Mouse (Mus musculus) ES-CJ7 (cell line): ENCODE measurements around the gene Safb.
"Not testable (repeated sequence)": the region's sequence is repeated elsewhere in the genome, so short reads cannot be mapped to it uniquely, and the experiment has no call there.

ENCODE experiments used
- DNase-seq: peaks from one replicate; pipeline ENCODE4 v3.0.0; 2011; ENCODE audit warnings: low read depth, low spot score

Safb gene

DNA sequence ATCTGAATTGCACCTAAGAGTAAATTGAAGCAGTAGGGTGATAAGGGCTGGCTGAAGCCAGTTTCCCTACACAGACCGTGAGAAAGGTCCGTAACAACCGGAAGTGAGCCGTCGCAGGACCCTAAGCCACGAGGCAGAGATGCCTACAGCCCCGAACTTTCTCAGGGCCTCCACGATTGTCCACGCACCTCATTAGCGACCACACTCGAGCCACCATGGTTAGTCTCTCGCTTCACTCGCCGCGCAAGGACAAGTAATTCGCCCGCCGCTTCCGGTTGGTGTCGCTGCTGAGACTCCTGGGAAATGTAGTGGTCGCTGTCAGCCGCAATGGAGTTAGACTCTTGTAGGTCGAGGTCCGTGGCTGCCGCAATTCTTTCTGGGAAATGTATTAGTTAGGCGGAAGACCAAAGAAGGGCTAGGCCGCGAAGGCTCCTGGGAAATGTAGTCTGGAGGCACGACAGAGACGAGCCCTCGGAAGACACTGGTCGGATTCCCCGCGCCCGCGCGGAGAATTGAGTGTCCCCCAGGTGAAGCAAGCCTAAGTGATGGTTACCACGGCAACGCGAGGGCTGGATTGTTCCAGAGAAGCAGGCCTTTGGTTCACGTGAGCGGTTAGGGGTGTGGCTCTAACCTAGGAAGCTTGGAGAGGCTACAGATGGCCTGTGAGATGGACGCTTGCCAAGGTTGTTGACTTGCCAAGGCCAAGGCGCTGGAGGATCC lies 25.0 kb downstream of the Safb start, which contains the start of gene 2410015M20Rik:
TSS of gene 2410015M20Rik (minus strand) at position 320 of the 720 bp plus-strand sequence.
- DNase-seq = peak; percentile 98

DNA sequence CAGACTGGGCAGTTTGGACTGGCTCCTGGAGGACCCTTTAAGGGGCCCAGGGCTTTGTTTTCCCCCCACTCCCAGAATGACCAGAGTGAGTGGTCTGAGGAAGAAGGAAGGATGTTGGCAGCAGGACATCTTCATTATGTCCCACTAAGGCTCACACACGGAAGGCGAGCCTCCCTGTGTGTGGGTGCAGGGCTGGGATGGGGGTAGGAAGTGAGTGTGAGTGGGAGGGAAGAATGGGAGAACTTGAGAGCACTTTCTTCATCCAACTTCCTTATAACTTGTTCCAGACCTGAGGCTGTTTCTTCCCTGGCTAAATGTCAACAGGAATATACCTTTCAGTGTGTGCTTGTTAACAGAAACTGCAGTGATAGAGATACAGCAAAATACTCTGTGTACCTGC lies 26.7 kb downstream of the Safb start:
- DNase-seq = no peak

DNA sequence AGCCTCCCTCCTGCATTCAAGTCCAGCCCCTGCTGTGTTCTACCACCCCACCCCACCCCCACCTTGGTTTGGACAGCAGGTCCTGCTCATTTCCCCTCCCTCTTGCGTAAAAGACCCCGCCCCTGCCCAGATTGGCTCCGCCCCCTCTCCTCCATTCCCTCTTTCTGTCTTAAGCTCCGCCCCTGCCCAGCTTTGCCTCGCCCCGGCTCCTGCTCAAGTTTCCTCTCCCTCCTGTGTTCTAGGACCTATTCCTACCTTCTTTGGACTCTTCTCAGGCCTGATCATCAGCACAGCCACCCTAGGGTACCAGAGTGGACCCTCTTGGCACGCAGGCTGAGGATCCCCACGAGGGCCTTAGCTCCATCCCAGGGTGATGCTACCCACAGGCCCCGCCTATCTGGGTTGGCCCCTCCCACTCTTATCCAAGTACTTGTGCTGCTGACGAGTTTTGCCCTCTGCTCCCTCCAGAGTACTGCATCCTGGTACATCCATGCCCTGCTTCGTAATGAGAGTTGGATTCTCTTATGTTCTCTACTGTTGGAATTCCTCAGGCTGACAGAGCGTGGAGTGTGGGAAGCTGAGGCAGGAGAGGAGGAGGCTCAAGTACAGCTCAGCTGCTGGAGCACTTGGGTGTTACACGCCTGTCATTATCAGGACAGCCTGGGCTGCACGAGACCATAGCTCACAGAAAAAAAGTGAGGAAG lies 27.4 kb downstream of the Safb start:
- peak; percentile 97 for DNase-seq

DNA sequence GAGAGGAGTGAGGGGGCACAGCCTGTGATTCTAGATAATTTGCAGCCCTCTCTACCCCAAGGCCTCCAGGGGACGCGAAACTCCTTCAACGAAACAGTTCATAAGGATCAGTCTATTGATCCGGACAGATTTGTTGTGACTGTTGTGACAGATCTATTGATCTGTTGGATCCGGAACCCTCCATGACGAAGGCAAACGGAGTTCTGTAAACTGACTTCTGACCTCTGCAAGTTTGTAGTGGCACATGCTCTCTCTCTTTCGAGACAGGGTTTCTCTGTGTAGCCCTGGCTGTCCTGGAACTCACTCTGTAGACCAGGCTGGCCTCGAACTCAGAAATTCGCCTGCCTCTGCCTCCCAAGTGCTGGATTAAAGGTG lies 27.9 kb downstream of the Safb start:
- DNase-seq = not testable (repeated sequence)

DNA sequence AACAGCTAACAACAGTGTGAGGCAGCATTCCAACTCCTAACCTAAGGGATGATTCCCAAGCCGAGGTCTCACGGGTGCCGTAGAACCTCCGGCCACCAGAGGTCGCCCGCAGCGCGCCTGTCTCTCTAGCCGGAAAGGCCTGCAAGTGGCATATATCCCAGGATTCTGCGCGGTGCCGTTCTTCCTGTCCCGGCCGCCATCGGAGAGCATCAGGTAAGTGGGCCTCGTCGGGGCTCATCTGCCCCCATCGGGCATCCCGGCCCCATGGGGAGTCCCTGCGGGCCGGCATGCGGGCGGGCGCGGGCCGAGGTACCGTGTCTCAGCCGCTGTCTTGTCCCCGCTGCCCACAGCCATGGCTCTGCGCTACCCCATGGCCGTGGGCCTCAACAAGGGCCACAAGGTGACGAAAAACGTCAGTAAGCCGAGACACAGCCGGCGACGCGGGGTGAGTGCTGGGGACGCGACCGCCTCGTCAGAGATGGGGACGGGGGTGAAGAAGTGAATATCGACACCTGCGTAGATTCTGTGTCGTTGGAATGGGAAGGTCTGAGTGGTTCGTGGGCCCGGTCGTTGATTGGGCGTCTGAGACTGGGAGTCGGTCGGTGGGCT lies 28.7 kb downstream of the Safb start, which contains the start of gene Rpl36:
TSS of gene Rpl36 (plus strand) at position 181 of the 609 bp plus-strand sequence.
- DNase-seq = peak; percentile 95

DNA sequence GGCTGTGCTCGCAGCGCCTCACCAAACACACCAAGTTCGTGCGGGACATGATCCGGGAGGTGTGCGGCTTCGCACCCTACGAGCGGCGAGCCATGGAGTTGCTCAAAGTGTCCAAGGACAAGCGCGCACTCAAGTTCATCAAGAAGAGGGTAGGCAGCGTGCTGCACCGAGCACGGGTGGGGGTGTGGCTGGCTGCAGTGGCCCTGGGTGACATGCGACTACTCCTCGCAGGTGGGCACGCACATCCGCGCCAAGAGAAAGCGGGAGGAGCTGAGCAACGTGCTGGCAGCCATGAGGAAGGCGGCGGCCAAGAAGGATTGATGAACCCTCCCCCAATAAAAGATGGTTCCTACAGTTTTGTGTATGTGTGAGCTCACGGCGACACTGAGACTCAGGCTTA lies 29.3 kb downstream of the Safb start:
- DNase-seq = peak; percentile 63

DNA sequence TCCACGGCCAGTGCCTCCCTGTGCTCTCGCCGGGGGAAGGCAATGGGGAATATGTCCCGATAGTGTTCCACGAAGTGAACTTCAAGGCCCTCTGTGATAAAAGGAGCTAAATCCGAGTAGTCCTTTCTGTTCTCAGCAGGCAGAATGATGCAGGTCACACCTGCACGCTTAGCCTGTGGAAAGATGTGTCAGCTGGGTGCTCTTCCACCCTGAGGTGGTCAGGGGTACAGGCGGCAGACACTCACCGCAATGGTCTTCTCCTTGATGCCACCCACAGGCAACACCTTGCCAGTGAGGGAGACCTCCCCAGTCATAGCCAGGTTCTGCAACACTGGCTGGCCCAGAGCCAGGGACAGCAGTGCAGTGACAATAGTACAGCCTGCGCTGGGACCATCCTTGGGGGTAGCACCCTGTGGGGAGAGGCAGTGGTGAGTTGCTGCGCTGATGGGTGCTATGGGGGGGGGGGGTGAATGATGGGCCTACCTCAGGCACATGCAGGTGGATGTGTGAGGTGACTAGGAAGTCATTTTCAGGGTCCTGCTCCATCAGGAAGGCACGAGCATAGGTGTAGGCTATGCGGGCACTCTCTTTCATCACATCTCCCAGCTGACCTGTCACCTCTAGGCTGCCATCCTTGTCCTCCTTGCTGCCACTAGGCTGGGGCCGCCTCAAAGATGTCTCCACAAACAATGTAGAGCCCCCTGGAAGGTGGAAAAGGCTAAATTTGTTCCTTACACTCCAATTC lies 29.9 kb downstream of the Safb start:
- peak; percentile 32 for DNase-seq

DNA sequence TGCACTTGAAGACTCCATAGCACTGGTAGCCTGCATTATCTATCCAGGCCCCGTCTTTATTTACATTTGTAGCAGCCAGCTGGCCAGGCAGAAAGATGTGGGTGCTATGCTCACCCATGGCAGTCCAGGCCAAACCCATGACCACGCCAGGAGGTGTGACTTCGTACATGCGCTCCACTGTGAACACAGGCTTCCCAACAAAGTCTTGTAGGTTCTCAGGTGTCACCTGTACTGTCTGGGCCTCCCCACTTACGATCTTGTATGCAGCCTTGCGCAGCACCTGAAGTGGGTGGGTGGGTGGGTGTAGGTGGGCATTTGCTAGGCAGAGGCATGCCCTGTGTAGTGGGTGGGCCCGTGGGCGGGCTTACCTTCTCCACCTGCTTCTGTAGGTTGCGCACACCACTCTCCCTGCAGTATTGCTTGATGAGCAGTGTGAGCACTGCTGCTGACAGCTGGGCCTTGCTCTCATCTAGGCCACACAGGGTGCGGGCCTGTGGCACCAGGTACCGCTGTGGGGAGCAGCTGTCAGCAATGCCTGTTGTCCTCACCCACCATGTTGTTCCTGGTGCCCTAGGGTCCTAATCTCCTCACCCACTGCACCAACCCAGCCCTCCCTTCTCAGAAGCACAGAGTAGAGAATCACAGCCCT lies 30.6 kb downstream of the Safb start:
- DNase-seq = peak; percentile 45

DNA sequence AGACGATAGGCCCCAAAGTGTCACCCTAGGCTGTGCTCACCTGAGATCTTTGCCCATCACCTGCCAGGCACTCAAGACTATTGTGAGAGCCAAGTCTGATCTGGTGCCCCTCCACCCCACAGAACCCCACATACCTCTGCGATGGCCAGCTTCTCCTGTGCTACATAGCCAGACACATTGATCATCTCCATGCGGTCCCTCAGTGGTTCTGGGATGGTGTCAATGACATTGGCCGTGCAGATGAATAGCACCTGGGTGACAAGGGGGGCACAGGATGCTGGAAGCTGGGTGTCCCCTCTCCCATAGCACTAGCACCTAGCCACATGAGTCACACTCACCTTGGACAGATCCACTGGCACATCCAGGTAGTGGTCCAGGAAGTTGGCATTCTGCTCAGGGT lies 31.2 kb downstream of the Safb start:
- peak; percentile 14 for DNase-seq

DNA sequence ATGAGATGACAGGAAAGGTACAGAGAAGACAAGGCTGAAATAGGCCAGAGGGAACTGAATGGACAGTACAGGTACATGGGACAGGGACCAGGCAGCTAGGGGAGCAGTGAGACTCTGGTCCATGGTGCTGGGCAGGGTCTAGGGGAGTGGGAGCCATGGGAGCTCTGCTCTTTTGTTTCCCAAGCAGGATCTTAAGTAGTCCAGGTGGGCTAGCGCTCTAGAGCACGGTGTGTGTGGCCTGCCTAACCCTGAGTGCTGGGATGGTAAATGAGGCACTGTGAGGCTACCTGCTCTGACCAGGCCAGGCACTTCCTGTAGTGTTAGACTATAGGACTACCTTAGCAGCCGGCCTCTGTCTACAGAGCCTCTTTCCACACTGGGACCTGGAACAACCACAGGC lies 32.1 kb downstream of the Safb start:
- DNase-seq = no peak

DNA sequence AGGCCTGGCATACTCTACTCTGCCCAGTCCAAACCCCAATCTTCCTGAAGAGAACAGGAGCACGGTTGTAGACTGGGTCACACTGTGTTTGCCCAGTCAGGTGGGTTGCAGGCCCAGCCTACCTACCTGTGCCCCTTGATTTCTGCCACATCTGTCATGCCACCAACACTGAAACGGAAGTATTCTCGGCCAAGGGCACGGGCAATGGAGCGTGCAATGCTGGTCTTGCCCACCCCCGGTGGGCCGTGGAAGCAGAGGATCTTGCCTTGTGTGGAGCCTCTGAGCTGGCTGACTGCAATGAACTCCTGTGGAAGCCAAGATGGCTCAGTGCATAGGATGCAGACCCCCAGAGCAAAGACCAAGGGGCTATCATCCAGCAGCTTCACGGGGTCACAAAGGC lies 33.0 kb downstream of the Safb start:
- no peak for DNase-seq

DNA sequence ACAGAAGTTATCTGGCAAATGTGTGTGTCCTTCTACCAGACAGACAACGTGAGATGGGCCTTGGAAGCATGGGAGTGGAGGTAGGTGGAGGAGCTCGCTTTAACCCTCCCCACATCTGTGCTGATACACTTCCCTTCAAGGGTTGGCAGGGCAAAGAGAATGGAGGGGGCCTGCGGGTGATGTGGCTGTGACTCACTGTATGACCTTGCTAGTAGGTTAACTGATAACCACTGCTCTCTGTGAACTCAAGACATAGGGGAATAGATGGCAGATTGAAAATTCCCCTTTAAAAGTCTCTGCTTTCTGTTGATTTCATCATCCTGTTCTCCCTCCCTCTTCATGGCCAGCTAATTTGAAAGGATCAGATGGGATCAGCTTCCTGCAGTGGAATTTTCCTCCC lies 40.9 kb downstream of the Safb start:
- DNase-seq = no peak

DNA sequence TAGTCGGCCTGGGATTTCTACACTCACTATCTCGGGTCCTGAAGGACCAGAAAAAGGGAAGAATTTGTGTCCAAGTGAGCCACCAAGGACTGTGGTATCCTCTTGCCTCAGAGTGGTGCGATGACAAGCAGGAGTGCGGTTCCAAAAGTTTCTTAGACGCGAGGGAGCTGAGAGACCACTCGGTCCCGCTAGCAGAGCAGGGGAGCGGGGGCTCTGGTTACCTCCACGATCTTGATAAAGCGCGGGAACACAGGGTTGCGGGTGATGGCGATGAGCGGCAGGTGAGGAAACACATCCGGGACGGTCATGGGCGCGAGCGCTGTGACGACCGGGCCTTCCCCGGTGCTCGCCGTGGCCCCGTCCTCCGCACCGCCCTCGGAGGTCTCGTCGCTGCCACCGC lies 41.6 kb downstream of the Safb start:
- DNase-seq = no peak

DNA sequence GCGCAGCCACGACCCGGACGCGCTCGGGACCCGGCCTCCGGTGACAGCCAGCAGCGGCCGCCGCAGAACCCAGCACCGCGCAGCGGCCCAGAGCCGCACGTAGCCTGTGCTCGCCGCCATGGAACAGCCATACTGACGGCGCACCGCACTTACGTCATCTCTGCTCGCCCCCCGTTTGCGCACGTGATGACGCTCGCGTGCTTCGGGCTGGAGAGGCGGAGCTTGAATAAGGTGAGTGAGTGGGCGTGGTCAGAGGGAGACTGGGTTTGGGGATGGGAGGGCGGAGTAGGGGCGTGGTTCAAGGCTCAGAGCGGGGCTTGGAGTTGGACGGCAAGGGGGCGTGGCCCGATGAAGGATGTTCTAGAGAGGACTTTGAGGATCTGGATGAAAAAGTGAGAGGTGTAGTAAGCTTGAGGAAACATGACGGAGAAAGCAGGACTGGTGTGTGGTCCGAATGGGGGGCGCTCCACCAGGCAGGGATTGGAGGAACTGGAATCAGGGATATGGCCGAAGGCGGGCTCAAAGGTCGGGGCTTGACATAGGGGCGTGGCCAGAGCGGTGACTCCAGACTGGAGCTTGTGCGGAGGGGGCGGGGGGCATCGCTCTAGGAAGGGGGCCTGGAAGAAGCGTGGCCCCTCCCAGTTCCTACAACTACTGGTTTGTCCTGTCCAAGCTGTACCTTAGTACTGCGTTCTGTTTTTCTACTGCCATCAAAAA lies 42.3 kb downstream of the Safb start, which contains the start of gene Lonp1:
TSS of gene Lonp1 (minus strand) at position 134 of the 717 bp plus-strand sequence.
- peak; percentile 98 for DNase-seq

DNA sequence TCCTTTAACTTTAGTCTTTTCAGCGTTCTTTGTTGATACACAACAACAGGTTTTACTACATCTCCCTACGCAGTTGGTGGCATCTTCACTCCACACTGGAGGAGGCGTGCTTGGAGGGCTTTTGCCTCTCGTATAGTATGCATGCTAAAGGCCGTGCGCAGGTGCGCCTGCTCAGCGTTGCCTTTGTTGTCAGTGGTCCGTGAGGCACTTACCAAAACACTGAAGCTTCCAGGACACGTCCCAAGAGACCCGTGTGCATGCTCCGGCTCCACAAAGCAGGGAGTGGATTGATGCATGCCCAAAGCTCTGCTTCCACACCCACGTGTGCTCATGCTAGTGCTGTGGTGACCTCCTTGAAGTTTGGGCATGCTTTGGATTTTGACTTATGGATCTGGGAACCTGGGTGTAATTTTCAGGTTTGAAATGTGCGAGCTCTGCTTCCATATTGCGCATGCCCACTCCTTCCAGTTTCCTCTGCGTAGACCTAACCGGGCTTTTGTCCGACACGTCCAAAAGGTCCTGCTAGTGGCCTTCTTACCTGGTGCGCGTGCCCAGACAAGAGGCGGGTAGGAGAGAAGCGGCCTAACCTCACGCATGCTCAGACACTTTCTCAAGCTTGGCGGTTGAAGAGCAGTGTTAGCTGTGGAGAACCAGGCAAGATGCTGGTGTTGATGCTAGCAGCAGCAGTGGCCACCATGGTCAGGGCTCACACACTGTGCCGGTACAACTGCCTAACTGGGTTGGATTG lies 43.1 kb downstream of the Safb start, which contains the start of gene Catsperd:
TSS of gene Catsperd (plus strand) at position 614 of the 748 bp plus-strand sequence.
- DNase-seq = peak; percentile 66

DNA sequence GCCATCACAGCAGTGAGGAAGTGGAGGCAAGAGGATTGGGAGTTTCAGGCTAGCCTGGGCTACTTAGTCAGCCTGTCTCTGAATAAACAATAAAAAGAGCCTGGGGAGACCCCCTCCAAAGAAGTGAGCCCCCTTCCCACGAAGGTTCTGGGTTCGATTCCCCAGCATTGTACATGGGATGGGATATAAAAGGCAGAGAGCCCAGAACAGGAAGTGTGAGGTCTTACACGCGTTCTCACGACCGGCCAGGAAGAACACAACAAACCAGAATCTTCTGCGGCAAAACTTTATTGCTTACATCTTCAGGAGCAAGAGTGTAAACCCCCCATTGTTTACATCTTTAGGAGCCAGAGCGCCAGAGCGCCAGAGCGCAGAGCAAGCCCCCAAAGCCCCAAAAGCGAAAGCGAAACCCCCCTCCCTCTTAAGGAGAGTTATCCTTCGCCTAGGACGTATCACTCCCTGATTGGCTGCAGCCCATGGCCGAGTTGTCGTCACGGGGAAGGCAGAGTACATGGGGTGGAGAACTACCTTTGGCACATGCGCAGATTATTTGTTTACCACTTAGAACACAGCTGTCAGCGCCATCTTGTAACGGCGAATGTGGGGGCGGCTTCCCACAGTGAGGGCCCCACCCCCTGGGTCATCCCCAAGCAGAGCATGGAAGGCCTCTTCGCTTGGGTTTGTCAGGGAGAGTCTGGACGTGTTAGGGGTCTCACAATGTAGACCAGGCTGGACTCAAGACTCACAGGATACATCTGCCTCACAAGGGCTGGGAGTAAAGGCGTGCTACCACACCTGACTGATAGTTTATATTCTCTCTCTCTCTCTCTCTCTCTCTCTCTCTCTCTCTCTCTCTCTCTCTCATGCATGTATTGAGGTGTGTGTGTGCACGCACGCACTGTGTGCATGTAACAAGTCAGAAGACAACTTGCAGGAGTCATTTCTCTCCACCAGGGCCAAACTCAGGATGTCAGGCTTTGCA lies 45.5 kb downstream of the Safb start:
- not testable (repeated sequence) for DNase-seq

DNA sequence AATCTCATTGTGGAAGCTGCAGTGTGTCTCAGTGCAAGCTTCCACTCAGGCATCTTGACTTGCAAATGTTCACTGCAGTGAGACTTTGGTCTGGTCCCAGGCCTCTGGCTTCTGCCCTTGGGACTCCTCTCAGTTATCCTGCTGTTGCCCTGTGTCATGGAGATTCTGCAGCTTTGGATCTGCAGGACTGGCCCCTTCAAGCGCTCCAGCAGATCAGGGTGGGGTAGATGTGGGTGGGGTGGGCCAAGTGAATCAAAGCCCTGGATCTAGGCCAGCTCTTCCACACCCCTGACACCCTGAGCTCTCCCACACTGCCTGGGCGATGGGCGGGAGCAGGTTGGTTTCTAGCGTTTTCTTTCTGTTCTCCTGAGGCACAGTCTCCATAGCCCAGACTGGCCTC lies 47.2 kb downstream of the Safb start:
- peak; percentile 95 for DNase-seq

DNA sequence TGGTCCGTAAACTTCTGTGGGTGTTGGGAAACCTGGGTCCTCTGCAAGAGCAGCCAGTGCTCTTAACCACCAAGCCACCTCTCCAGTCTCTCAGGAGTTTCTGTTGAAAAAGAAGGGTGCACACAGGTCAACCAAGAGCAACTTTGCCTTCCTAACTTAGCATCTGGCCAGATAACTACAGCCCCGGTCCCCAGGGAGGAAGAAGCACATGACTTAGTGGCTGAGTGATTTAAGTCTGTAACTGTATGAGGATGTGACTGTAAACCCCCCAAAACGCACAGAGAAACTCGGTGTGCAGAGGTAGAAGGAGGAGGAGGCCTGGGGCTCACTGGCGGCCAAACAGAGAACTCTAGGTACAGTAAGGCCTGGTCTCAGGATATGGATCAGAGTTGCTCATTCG lies 49.4 kb downstream of the Safb start:
- no peak for DNase-seq

DNA sequence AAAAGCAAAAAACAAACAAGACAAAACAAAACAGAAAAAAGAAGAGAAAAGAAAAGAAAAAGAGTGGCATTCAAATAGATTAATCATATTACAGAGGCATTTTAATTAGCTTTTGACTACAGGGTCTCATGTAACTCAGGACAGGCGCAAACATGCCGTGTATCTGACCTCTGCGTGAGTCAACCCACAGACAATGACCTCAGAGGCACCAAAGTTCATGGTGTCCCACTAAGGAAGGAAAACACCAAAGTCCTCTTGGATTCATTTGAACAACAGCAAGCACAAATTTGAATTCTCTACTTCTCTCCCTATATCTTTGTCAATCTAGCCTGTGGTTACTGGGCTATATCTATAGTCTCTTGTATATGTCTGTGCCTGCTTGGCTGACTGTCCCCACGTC lies 58.6 kb downstream of the Safb start:
- DNase-seq = no peak
